Mouse (Mus musculus): ENCODE results near the gene Abhd5. TPM values are rescaled to one million over a fixed set of nuclear protein-coding genes. Genes with fewer than 3 reads are reported as not detected.
"Not testable (repeated sequence)": the region's sequence is repeated elsewhere in the genome, so short reads cannot be mapped to it uniquely, and the experiment has no call there.

The Abhd5 gene
- 10 to 100 TPM; 20.1 to 58.5 (median 33.3) TPM for total RNA-seq (2018; cell fraction: chromatin; rRNA removed)
- 10 to 100 TPM; 29.4 to 54.0 (median 37.5) TPM for total RNA-seq (2018; cell fraction: cytosol; rRNA removed)
- total RNA-seq (2018; cell fraction: nucleus; rRNA removed): 10 to 100 TPM; 18.4 to 57.1 (median 32.6) TPM
- polyA plus RNA-seq (2018): 30.6 to 34.9 TPM (median 33.7 TPM) in 3 replicates

GRCm38 (mm10) chr9:122351303-122352024 lies at the start of gene Abhd5:
Abhd5 (plus strand) TSS chr9:122351608.
- Histone ChIP-seq H3K79me2 (ENCODE audit: inconsistent target) (peaks cover 44% of the 10 kb centered on the region), H3K4me3 (ENCODE audit: inconsistent target) (peak within 1 kb of the TSS; percentile 56), H3K36me3 (ENCODE audit: inconsistent target) (no peaks in the 10 kb centered on the region), H3K27ac (peak within 1 kb of the TSS; percentile 41; the same call in 1 of the 2 replicates)
- under 1% methylated on average over 83 of the region's 84 CpGs for WGBS (ENCODE audit: missing documents)

GRCm38 (mm10) chr9:122305302-122305701 lies 46.1 kb upstream of the Abhd5 start:
- H3K36me3 ChIP-seq (ENCODE audit: inconsistent target): no peaks in the 10 kb centered on the region
- H3K79me2 ChIP-seq (ENCODE audit: inconsistent target): no peaks in the 10 kb centered on the region
- no peak overlapping the region for H3K4me3 ChIP-seq (ENCODE audit: inconsistent target)
- WGBS (ENCODE audit: missing documents): 58% methylated on average over 3 of the region's 3 CpGs
- no peak overlapping the region for H3K27ac ChIP-seq

- no peaks in the 10 kb centered on the region for H3K36me3 ChIP-seq (ENCODE audit: inconsistent target)
- no peak overlapping the region for H3K27ac ChIP-seq
- no peaks in the 10 kb centered on the region for H3K79me2 ChIP-seq (ENCODE audit: inconsistent target)
- 73% methylated on average over 14 of the region's 14 CpGs for WGBS (ENCODE audit: missing documents)
- no peak overlapping the region for H3K4me3 ChIP-seq (ENCODE audit: inconsistent target)
Measured at GRCm38 (mm10) chr9:122309013-122309980, 42.1 kb upstream of the Abhd5 start.

- 5% methylated on average over 17 of the region's 19 CpGs for WGBS (ENCODE audit: missing documents)
- peak overlapping the region; percentile 39 for H3K4me3 ChIP-seq (ENCODE audit: inconsistent target)
- peak overlapping the region; percentile 75 for H3K27ac ChIP-seq
- no peaks in the 10 kb centered on the region for H3K79me2 ChIP-seq (ENCODE audit: inconsistent target)
- no peaks in the 10 kb centered on the region for H3K36me3 ChIP-seq (ENCODE audit: inconsistent target)
Measured at GRCm38 (mm10) chr9:122310613-122311049, 40.8 kb upstream of the Abhd5 start.

- Histone ChIP-seq H3K4me3 (ENCODE audit: inconsistent target) (peak overlapping the region; percentile 39), H3K27ac (peak overlapping the region; percentile 75)
- 78% methylated on average over 7 of the region's 7 CpGs for WGBS (ENCODE audit: missing documents)
Measured at GRCm38 (mm10) chr9:122311051-122311760, 40.2 kb upstream of the Abhd5 start.

GRCm38 (mm10) chr9:122312296-122312990 lies 39.0 kb upstream of the Abhd5 start:
- H3K36me3 ChIP-seq (ENCODE audit: inconsistent target): no peaks in the 10 kb centered on the region
- H3K79me2 ChIP-seq (ENCODE audit: inconsistent target): no peaks in the 10 kb centered on the region

More at GRCm38 (mm10) chr9:122311051-122311760, 40.2 kb upstream of the Abhd5 start:
- Histone ChIP-seq H3K36me3 (ENCODE audit: inconsistent target) (no peaks in the 10 kb centered on the region), H3K79me2 (ENCODE audit: inconsistent target) (no peaks in the 10 kb centered on the region)

DNA sequence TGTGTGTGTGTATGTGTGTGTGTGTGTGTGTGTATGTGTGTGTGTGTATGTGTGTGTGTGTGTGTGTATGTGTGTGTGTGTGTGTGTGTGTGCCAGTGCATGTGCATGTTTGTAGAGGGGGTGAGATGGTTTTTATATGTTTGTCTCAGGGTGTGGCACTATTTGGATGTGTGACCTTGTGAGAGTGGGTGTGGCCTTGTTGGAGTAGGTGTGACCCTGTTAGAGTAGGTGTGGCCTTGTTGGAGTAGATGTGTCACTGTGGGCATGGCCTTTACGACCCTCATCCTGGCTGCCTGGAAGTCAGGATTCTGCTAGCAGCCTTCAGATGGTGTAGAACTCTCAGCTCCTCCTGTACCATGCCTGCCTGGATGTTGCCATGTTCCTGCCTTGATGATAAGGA lies 38.3 kb upstream of the Abhd5 start:
- WGBS (ENCODE audit: missing documents): 53% methylated on average over 1 of the region's 1 CpGs

More at GRCm38 (mm10) chr9:122312296-122312990, 39.0 kb upstream of the Abhd5 start:
- 22% methylated on average over 7 of the region's 7 CpGs for WGBS (ENCODE audit: missing documents)
- Histone ChIP-seq H3K27ac (no peak overlapping the region), H3K4me3 (ENCODE audit: inconsistent target) (no peak overlapping the region)

GRCm38 (mm10) chr9:122314386-122314785 lies 37.0 kb upstream of the Abhd5 start:
- H3K4me3 ChIP-seq (ENCODE audit: inconsistent target): no peak overlapping the region
- no peaks in the 10 kb centered on the region for H3K79me2 ChIP-seq (ENCODE audit: inconsistent target)
- 98% methylated on average over 6 of the region's 6 CpGs for WGBS (ENCODE audit: missing documents)
- no peaks in the 10 kb centered on the region for H3K36me3 ChIP-seq (ENCODE audit: inconsistent target)
- no peak overlapping the region for H3K27ac ChIP-seq

More for the DNA sequence above, 38.3 kb upstream of the Abhd5 start:
- not testable (repeated sequence) for H3K27ac ChIP-seq; H3K36me3 ChIP-seq (ENCODE audit: inconsistent target); H3K79me2 ChIP-seq (ENCODE audit: inconsistent target); H3K4me3 ChIP-seq (ENCODE audit: inconsistent target)

GRCm38 (mm10) chr9:122314942-122315341 lies 36.5 kb upstream of the Abhd5 start:
- 89% methylated on average over 4 of the region's 4 CpGs for WGBS (ENCODE audit: missing documents)
- Histone ChIP-seq H3K4me3 (ENCODE audit: inconsistent target) (no peak overlapping the region), H3K36me3 (ENCODE audit: inconsistent target) (no peaks in the 10 kb centered on the region), H3K27ac (no peak overlapping the region), H3K79me2 (ENCODE audit: inconsistent target) (no peaks in the 10 kb centered on the region)

DNA sequence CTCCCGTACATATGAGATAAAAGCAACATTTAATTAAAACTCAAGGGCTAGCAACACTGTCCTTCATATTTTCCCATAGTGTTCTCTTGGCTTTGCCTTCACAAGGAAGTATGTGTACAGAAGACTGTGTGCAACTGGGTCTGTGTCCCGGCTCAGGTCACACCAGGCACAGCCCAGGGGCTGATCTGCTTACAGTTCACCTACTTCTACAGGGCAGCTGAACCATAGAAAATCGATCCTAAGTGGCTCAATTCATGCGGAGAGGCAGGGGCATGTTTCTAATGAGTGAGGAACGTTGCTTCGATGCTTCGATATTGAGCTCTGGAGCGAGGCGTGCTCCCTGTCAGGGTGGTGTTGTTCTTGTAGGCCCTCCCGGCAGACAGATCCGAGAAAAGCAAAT lies 35.9 kb upstream of the Abhd5 start:
- Histone ChIP-seq H3K36me3 (ENCODE audit: inconsistent target) (no peaks in the 10 kb centered on the region), H3K4me3 (ENCODE audit: inconsistent target) (no peak overlapping the region), H3K79me2 (ENCODE audit: inconsistent target) (no peaks in the 10 kb centered on the region), H3K27ac (no peak overlapping the region)
- 95% methylated on average over 10 of the region's 11 CpGs for WGBS (ENCODE audit: missing documents)

DNA sequence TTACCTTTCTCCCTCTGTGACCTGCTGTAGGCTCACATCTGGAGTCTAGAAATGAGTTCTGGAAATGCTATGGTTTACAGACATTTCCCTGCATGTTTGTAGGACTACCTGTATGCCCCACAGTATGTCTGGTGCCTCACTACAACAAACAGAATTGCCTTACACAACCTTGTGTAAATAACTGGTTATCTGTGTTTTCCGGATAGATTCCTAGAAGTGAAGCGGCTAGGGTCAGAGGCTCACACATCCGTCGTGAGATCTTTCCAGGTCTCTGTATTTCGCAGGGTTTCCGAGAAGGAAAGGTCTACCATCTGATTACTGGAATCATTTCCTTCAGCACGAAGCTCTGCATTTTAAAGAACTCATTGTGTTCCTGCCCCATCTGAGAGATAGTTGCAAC lies 34.8 kb upstream of the Abhd5 start:
- WGBS (ENCODE audit: missing documents): 92% methylated on average over 7 of the region's 7 CpGs
- no peaks in the 10 kb centered on the region for H3K79me2 ChIP-seq (ENCODE audit: inconsistent target)
- H3K36me3 ChIP-seq (ENCODE audit: inconsistent target): no peaks in the 10 kb centered on the region
- no peak overlapping the region for H3K27ac ChIP-seq
- H3K4me3 ChIP-seq (ENCODE audit: inconsistent target): no peak overlapping the region

DNA sequence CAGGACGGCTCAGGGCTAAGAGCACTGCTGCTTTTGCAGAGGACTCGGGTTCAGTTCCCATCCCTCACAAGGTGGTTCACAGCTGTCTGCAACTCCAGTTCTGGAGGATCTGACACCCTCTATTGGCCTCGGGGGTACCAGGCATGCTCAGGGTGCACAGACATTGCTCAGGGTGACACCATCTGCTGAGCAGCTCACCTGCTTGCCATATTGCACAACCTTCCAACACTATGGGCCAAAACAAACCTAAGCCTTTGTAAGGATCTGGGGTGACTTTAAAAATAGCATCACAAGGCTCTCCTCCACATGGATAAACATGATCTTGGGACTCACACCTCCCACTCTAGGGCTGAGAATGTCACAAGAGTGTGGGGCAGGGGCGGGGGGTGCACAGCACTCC lies 30.8 kb upstream of the Abhd5 start:
- Histone ChIP-seq H3K4me3 (ENCODE audit: inconsistent target) (no peak overlapping the region), H3K36me3 (ENCODE audit: inconsistent target) (no peaks in the 10 kb centered on the region), H3K79me2 (ENCODE audit: inconsistent target) (no peaks in the 10 kb centered on the region), H3K27ac (no peak overlapping the region)
- WGBS (ENCODE audit: missing documents): 91% methylated on average over 4 of the region's 4 CpGs

- 100% methylated on average over 3 of the region's 3 CpGs for WGBS (ENCODE audit: missing documents)
- Histone ChIP-seq H3K79me2 (ENCODE audit: inconsistent target) (no peaks in the 10 kb centered on the region), H3K36me3 (ENCODE audit: inconsistent target) (no peaks in the 10 kb centered on the region), H3K4me3 (ENCODE audit: inconsistent target) (no peak overlapping the region), H3K27ac (no peak overlapping the region)
Measured at GRCm38 (mm10) chr9:122322356-122322755, 29.1 kb upstream of the Abhd5 start.

Data from macrophage (primary cell).